Mouse (Mus musculus): ENCODE results near the gene Ttc21b. TPM values are rescaled to one million over a fixed set of nuclear protein-coding genes. Genes with fewer than 3 reads are reported as not detected.
"Not testable (repeated sequence)": the region's sequence is repeated elsewhere in the genome, so short reads cannot be mapped to it uniquely, and the experiment has no call there.

Ttc21b gene
- polyA plus RNA-seq, 1 experiment from 2014 or later = 13.7 TPM

DNA sequence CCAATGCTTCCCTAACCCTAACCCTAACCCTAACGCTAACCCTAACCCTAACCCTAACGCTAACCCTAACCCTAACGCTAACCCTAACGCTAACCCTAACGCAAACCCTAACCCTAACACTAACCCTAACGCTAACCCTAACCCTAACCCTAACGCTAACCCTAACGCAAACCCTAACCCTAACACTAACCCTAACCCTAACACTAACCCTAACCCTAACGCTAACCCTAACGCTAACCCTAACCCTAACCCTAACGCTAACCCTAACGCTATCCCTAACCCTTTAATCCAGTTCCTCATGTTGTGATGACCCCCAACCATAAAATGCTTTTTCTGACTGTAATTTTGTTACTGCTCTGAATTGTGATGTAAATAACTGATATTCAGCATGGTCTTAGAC is 67.2 kb downstream of the Ttc21b start:
- H3K4me1 ChIP-seq; H3K4me3 ChIP-seq; H3K27ac ChIP-seq (replicated peaks); H3K36me3 ChIP-seq (replicated peaks); H3K27me3 ChIP-seq (replicated peaks; ENCODE audit: low read depth, poor library complexity, severe bottlenecking); H3K9me3 ChIP-seq; DNase-seq (ENCODE audit: low spot score): not testable (repeated sequence)
- WGBS = 96% methylated on average over 12 of the region's 12 CpGs

DNA sequence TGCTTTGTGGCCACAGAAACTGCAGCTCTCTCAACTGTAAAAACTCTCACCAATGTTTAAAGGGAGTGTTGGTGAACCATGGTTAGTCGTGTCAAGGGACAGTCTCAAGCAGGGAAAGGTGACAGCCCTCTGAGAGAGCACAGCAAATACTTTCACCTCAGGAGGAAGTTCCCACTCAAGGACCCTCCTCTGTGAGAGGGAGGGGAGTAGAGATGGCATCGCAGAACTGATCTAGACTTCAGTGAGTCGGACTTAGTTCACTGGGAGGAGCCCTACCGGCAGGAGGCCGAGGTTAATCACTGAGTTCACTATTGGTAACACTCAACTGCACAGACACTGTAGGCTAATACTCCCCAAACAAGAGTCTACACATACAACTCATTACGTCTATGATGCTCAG is 68.9 kb downstream of the Ttc21b start:
- H3K4me1 ChIP-seq = no peaks in the 10 kb centered on the region
- H3K27me3 ChIP-seq (replicated peaks; ENCODE audit: low read depth, poor library complexity, severe bottlenecking) = no peaks in the 10 kb centered on the region
- H3K27ac ChIP-seq (replicated peaks) = no peak overlapping the region
- WGBS = 81% methylated on average over 6 of the region's 6 CpGs
- no peak for DNase-seq (ENCODE audit: low spot score)
- peaks cover 7% of the 10 kb centered on the region for H3K36me3 ChIP-seq (replicated peaks)
- no peaks in the 10 kb centered on the region for H3K9me3 ChIP-seq
- no peak overlapping the region for H3K4me3 ChIP-seq

DNA sequence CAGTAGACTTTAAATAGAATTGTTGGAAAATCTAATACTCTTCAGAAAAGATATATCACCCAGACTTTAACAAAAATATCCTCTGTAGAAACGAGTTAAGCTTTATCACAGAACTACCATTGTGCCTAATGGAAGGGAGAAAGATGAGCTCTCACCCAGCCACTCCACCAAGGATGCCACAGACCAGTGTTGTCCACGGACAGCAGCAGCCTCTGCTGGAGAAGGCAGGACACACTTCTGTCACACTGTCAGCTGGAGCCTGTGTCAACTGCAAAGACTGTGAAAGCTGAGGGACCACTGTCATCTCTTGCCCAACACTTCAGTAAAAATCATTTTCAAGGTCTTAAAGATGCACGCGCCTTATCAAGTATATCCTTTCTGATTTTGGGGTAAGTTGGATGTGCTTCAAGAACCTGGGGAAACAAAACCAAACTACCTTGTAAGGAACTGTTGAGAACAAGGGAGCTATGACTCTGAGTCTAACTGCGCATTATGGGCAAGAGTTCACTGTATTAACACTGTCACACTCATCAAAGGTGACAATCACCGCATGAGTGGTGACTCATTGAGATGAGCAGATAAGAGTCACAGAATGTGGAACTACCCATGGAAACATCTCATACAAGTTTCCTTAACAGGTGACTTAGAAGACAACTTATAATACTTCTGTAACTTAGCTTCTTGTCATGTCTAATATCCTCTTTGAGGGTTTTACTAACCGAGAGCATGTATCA is 71.8 kb downstream of the Ttc21b start:
- no peaks in the 10 kb centered on the region for H3K9me3 ChIP-seq
- DNase-seq (ENCODE audit: low spot score) = no peak
- WGBS = 84% methylated on average over 7 of the region's 7 CpGs
- peaks cover 9% of the 10 kb centered on the region for H3K36me3 ChIP-seq (replicated peaks)
- no peak overlapping the region for H3K4me3 ChIP-seq
- H3K27me3 ChIP-seq (replicated peaks; ENCODE audit: low read depth, poor library complexity, severe bottlenecking) = no peaks in the 10 kb centered on the region
- no peak overlapping the region for H3K27ac ChIP-seq (replicated peaks)
- peaks cover 9% of the 10 kb centered on the region; the same call in 1 of the 2 replicates for H3K4me1 ChIP-seq

DNA sequence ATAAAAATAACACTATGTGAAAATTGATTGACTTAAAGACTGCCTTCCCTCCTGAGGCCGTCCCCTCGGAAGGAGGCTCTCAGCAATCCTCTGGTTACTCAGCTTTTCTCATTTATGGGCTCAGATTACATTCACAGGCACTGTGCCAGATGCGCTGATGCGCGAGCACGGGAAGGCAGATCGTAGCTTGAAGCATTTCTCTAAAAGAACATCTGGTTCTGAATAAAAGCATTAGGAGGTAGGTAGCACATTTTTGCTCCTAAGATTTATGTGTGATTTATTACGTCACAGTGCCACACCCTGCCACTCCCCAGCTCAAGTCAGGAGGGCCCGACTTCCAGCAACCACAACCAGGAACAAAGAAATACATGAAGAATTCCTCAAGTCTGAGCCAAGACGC is 76.1 kb downstream of the Ttc21b start:
- no peak overlapping the region for H3K4me3 ChIP-seq
- 45% methylated on average over 10 of the region's 10 CpGs for WGBS
- DNase-seq (ENCODE audit: low spot score) = peak; percentile 67
- no peaks in the 10 kb centered on the region for H3K9me3 ChIP-seq
- H3K27me3 ChIP-seq (replicated peaks; ENCODE audit: low read depth, poor library complexity, severe bottlenecking) = no peaks in the 10 kb centered on the region
- H3K27ac ChIP-seq (replicated peaks) = no peak overlapping the region
- peaks cover 2% of the 10 kb centered on the region; the same call in 1 of the 2 replicates for H3K36me3 ChIP-seq (replicated peaks)
- peaks cover 24% of the 10 kb centered on the region for H3K4me1 ChIP-seq

DNA sequence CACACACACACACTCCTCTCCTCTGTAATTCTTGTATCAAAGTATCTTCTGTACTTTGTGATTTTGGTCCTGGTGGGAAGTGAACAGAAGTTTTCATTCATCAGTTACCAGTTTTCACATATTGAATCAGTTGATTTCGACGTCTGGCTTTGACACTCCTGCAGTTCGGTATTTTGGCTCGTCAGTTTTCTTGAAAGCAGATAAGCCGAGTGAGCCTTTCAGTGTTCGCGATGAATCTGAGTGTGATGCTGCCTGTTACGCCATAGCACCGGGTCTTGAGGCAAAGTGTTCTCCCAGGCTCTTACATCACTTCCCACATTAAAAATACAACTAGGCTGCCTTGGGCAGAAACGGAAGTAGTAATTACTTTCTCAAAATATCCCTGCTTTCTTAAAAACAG is 76.6 kb downstream of the Ttc21b start:
- H3K27ac ChIP-seq (replicated peaks) = no peak overlapping the region

DNA sequence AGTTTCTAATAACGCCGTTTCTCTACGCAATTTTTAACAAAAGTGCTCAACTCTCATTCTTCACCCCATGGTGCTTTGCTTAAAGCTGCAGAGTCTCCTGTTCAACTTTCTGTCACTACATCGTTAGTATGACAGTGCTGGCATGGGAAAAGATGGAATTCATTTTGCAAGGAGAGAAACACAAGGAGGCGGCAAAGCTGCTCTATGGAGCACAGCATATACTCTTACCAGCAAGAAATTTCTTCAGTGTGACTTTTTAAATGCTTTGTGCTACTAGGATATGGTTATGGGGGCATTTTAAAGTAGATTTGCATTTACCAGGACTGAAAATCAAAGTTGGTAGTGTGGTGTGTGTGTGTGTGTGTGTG is 77.6 kb downstream of the Ttc21b start:
- Histone ChIP-seq H3K4me3 (no peak overlapping the region), H3K27me3 (replicated peaks; ENCODE audit: low read depth, poor library complexity, severe bottlenecking) (no peaks in the 10 kb centered on the region), H3K9me3 (no peaks in the 10 kb centered on the region), H3K36me3 (replicated peaks) (peaks cover 2% of the 10 kb centered on the region; the same call in 1 of the 2 replicates), H3K4me1 (peaks cover 24% of the 10 kb centered on the region), H3K27ac (replicated peaks) (0 out of 2 replicates have a peak overlapping the region, but pooled peaks have one; percentile 19)
- 76% methylated on average over 5 of the region's 5 CpGs for WGBS
- no peak for DNase-seq (ENCODE audit: low spot score)

More for the DNA sequence above, 76.6 kb downstream of the Ttc21b start:
- Histone ChIP-seq H3K36me3 (replicated peaks) (peaks cover 2% of the 10 kb centered on the region; the same call in 1 of the 2 replicates), H3K9me3 (no peaks in the 10 kb centered on the region), H3K4me3 (no peak overlapping the region), H3K27me3 (replicated peaks; ENCODE audit: low read depth, poor library complexity, severe bottlenecking) (no peaks in the 10 kb centered on the region), H3K4me1 (peaks cover 24% of the 10 kb centered on the region)
- DNase-seq (ENCODE audit: low spot score) = no peak
- WGBS = 69% methylated on average over 10 of the region's 10 CpGs

DNA sequence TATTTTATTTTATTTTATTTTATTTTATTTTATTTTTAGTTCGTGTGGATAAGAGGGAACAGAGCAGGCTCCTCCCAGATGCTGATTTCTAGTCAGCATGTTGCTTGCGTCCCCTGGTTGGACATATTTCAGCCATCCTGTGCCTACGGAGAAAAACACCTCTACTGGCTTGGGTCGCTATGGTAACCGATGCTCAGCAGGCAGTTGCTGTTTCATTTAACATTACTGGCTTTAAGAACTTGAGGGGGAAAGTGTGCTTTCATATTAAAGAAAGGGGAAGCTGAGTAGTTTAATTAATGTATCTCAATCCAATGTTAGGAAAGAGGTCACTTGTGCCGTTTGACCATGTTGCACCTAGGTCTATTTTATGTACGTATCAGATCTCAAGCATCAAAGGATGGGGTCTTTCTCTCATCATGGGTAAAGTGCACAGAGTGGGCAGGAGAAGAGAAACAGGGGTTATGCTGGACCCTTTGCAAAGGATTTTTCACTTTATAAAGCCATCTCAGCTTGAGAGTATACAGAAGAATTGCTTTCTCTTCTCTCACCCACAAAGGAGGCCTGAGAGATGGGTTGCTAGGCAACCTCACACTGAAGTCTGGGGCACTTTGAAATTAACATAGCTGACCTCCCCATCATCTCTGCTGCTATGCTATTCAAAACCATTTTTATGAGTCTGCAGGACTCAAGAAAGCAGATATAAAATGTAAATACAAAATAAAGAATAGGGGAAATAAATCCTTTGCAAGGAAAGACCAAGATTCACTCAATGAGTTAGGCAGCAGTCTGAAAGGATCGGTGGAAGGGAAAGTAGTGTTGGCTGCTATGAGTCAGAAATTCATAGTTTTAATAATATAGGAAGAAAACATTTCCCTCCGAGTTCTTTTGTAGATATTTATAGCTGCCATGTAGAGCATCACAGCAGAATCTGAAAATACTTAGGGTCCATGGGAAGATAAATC is 78.2 kb downstream of the Ttc21b start:
- H3K4me1 ChIP-seq = peaks cover 25% of the 10 kb centered on the region
- H3K27ac ChIP-seq (replicated peaks) = no peak overlapping the region
- H3K36me3 ChIP-seq (replicated peaks) = peaks cover 2% of the 10 kb centered on the region; the same call in 1 of the 2 replicates
- H3K27me3 ChIP-seq (replicated peaks; ENCODE audit: low read depth, poor library complexity, severe bottlenecking) = no peaks in the 10 kb centered on the region
- H3K9me3 ChIP-seq = no peaks in the 10 kb centered on the region
- no peak overlapping the region for H3K4me3 ChIP-seq
- WGBS = 70% methylated on average over 9 of the region's 9 CpGs
- peak; percentile 27 for DNase-seq (ENCODE audit: low spot score)

DNA sequence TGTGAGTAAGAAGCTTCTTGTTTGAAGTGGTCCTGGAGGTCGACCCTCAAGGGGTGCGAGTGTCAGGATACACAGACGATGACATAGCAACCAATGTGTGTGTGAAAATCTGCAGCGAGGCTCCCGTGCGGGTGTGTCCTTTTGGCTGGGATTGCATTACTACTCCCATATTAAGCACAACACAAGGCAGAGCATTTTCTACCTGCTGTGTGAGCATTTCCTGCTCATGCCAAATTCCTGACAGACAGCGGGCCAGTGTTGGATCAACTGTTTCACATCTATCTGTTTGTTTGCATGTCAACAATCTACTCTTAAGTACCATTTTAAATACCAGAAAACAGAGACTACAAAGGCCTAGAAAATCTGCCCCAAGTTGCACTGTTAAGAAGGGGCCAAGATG is 79.4 kb downstream of the Ttc21b start:
- DNase-seq (ENCODE audit: low spot score) = no peak
- Histone ChIP-seq H3K27ac (replicated peaks) (no peak overlapping the region), H3K4me1 (peaks cover 29% of the 10 kb centered on the region), H3K9me3 (no peaks in the 10 kb centered on the region), H3K27me3 (replicated peaks; ENCODE audit: low read depth, poor library complexity, severe bottlenecking) (no peaks in the 10 kb centered on the region), H3K36me3 (replicated peaks) (no peaks in the 10 kb centered on the region), H3K4me3 (no peak overlapping the region)
- WGBS = 82% methylated on average over 7 of the region's 7 CpGs

DNA sequence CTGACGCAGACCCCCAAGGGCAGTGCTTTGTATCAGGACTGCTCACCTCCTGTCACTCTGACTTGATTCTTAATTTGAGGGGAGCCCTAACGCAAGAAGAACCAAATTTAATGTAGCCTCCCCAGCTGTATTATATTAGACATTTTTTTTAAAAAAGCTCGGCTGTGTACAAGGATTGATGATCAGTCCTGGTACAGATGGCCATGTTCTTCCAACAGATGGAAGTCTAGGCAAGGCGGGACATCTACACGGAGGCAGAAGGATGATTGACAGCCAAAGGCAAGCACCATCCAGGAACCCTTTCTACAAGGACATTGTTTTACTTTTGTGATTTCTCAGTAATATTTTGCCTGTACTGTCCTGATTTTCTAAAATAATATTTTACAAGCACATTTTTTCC is 83.3 kb downstream of the Ttc21b start:
- Histone ChIP-seq H3K4me1 (peaks cover 9% of the 10 kb centered on the region), H3K9me3 (no peaks in the 10 kb centered on the region), H3K27ac (replicated peaks) (no peak overlapping the region), H3K4me3 (no peak overlapping the region), H3K36me3 (replicated peaks) (no peaks in the 10 kb centered on the region), H3K27me3 (replicated peaks; ENCODE audit: low read depth, poor library complexity, severe bottlenecking) (no peaks in the 10 kb centered on the region)
- DNase-seq (ENCODE audit: low spot score) = no peak
- 78% methylated on average over 5 of the region's 5 CpGs for WGBS

DNA sequence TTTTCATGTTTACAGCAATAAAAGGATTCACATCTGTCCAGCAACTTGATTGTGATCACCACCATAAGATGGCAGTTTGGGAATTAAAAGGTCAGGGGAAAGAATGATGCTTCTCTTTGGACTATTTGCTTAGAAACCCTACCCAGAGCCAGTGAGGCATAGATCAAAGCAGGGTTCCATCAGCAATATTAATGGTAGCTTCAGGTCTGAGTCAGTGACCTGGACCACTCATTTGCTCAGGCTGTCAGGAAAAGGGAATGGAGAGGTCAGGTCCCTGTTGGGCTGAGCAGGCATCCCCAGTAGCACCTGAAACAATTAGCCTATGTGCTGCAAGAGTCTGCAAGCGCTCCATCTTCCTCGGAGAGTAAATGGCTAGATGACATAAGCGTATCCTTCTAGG is 84.8 kb downstream of the Ttc21b start:
- no peaks in the 10 kb centered on the region for H3K36me3 ChIP-seq (replicated peaks)
- no peak overlapping the region for H3K4me3 ChIP-seq
- H3K27me3 ChIP-seq (replicated peaks; ENCODE audit: low read depth, poor library complexity, severe bottlenecking) = no peaks in the 10 kb centered on the region
- H3K4me1 ChIP-seq = peaks cover 5% of the 10 kb centered on the region; the same call in 1 of the 2 replicates
- DNase-seq (ENCODE audit: low spot score) = no peak
- no peak overlapping the region for H3K27ac ChIP-seq (replicated peaks)
- 73% methylated on average over 3 of the region's 3 CpGs for WGBS
- H3K9me3 ChIP-seq = no peaks in the 10 kb centered on the region

DNA sequence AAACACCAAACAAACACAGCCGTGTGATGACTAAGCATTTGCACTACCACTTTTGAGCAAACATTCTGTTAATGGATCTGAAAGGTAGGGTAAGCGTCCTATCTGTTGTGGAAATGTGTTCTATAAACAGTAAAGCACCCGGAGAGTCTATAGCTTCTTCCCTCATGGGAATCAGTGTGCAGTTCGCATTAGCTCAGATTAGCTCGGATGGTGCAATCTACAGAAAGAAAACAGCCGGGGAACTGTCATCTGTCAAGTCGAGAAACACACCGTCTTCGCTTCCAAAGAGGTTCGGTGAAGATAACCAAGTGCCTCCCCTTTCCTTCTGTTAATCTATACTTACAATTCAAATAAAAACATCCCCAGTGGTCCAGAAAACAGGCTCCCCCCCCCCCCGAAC is 85.7 kb downstream of the Ttc21b start:
- Histone ChIP-seq H3K27me3 (replicated peaks; ENCODE audit: low read depth, poor library complexity, severe bottlenecking) (no peaks in the 10 kb centered on the region), H3K4me3 (no peak overlapping the region), H3K4me1 (peaks cover 5% of the 10 kb centered on the region; the same call in 1 of the 2 replicates), H3K9me3 (no peaks in the 10 kb centered on the region), H3K27ac (replicated peaks) (no peak overlapping the region), H3K36me3 (replicated peaks) (no peaks in the 10 kb centered on the region)
- WGBS = 85% methylated on average over 11 of the region's 11 CpGs
- no peak for DNase-seq (ENCODE audit: low spot score)

DNA sequence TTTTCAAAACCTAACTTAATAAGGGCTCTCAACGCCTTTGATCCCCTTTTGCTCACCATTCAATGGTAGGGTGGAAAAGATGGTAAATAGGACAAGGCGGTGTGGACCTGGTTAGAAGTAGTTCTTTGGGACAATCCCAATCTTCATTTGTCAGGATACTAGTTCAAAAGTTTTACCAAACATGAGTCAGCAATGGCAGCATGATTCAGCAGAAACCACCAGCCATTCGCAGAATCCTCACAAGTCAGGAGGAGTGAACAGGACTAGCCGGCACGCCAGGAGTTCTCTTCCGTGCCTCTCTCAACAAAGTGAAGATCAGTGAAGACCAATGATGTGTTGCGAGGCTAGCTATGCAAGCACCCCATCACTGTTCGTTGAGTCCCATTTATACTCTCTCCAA is 91.4 kb downstream of the Ttc21b start:
- Histone ChIP-seq H3K4me3 (no peak overlapping the region), H3K4me1 (no peaks in the 10 kb centered on the region), H3K36me3 (replicated peaks) (no peaks in the 10 kb centered on the region), H3K27ac (replicated peaks) (no peak overlapping the region), H3K9me3 (no peaks in the 10 kb centered on the region), H3K27me3 (replicated peaks; ENCODE audit: low read depth, poor library complexity, severe bottlenecking) (no peaks in the 10 kb centered on the region)
- WGBS = 92% methylated on average over 8 of the region's 8 CpGs
- DNase-seq (ENCODE audit: low spot score) = no peak
